Mouse (Mus musculus) forebrain, embryonic 14.5 days (tissue): ENCODE data around the gene C1galt1. TPM values are rescaled to one million over a fixed set of nuclear protein-coding genes. Genes with fewer than 3 reads are reported as not detected.

Source experiments
- ATAC-seq: fragments of 200-750 bp; cut with Nextera tagmentation; 2 replicates; pipeline ENCODE4 v1.8.0; 2017; ENCODE audit warnings: mild to moderate bottlenecking, moderate library complexity
- DNase-seq: peaks from one replicate; pipeline ENCODE4 v3.0.0-alpha.2; 2015; ENCODE audit warnings: low spot score
- H3K27ac ChIP-seq: fragments of 300-500 bp; sonication (generic); 2 replicates; pipeline ENCODE4 v1.5.1; 2014; ENCODE audit warnings: low read depth, mild to moderate bottlenecking, control low read depth, low read length, moderate library complexity
- H3K27me3 ChIP-seq: fragments of 300-500 bp; sonication (generic); replicated peaks from 2 replicates; pipeline ENCODE4 v1.6.1; 2014; ENCODE audit warnings: low read length, control low read depth, mixed read lengths; ENCODE audit not compliant: control insufficient read depth, insufficient read depth
- H3K36me3 ChIP-seq: fragments of 300-500 bp; sonication (generic); 2 replicates; pipeline ENCODE4 v1.6.1; 2014; ENCODE audit warnings: low read length, control low read depth; ENCODE audit not compliant: control insufficient read depth, insufficient read depth
- H3K4me1 ChIP-seq: fragments of 300-500 bp; sonication (generic); 2 replicates; pipeline ENCODE4 v1.6.1; 2014; ENCODE audit warnings: antibody characterized with exemption, low read length, control low read depth; ENCODE audit not compliant: control insufficient read depth, insufficient read depth
- H3K4me2 ChIP-seq: fragments of 300-500 bp; sonication (generic); 2 replicates; pipeline ENCODE4 v1.6.1; 2014; ENCODE audit warnings: mild to moderate bottlenecking, control low read depth, low read length
- H3K4me3 ChIP-seq: fragments of 300-500 bp; sonication (generic); 2 replicates; pipeline ENCODE4 v1.5.1; 2014; ENCODE audit warnings: low read depth, low read length, control low read depth
- H3K9ac ChIP-seq: fragments of 300-500 bp; sonication (generic); 2 replicates; pipeline ENCODE4 v1.6.1; 2014; ENCODE audit warnings: mild to moderate bottlenecking, low read length, control low read depth, moderate library complexity
- H3K9me3 ChIP-seq: fragments of 300-500 bp; sonication (generic); replicated peaks from 2 replicates; pipeline ENCODE4 v1.6.1; 2016; ENCODE audit warnings: low read length, control low read depth, mixed read lengths; ENCODE audit not compliant: control insufficient read depth
- WGBS: fragments of 180-500 bp; shearing (Covaris S2); extraction: QIAGEN DNeasy Blood & Tissue Kit; methylation state at CpG from one replicate; pipeline ENCODE4 v1.1.7; 2014; 5-methylcytosine and 5-hydroxymethylcytosine counted together
- polyA plus RNA-seq: library from polyadenylated mRNA; unstranded; fragments of >200 nt; fragmentation: Nextera tagmentation; extraction: Ambion mirVana; gene quantifications from 2 replicates; pipeline ENCODE4 v1.2.1, GENCODE M21; 2014

C1galt1 gene
- polyA plus RNA-seq, 1 experiment from 2014 or later, result 2.5 TPM

DNA sequence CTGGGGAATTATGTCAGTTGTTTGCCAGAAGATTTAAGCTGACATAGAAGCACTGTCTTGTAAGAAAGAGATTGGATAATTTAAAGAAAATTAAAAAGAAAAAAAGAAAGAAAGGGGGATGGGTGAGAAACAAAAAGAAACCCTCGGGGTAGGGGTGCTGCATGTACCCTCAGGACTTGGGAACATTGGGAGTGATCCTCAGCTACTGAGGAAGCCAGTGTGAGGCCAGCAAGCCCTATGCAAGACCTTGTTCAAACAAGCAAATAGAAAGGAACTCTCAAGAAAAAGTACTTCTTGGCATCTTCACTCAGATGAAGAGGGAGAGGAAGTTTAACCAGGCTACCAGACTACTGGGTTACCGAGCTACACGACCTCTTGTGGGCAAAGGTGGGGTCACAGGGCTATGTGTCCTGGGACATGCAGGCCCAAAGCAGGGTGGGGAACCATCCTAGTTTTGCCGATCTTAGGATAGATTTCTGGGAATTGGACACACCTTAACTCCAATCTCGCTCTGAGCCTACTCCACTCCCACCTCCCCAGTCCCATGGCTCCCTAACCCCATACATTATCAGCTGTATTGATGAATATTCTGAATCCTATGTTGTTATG lies 12.1 kb downstream of the C1galt1 start:
- no peak overlapping the region for H3K4me3 ChIP-seq
- no peak overlapping the region for H3K9ac ChIP-seq
- H3K4me1 ChIP-seq, result no peaks in the 10 kb centered on the region
- H3K9me3 ChIP-seq, result no peaks in the 10 kb centered on the region
- H3K27me3 ChIP-seq, result no peaks in the 10 kb centered on the region
- DNase-seq, result no peak
- no peak for ATAC-seq
- no peak overlapping the region for H3K4me2 ChIP-seq
- no peaks in the 10 kb centered on the region for H3K36me3 ChIP-seq
- WGBS, result 83% methylated on average over 5 of the region's 5 CpGs
- no peak overlapping the region for H3K27ac ChIP-seq

DNA sequence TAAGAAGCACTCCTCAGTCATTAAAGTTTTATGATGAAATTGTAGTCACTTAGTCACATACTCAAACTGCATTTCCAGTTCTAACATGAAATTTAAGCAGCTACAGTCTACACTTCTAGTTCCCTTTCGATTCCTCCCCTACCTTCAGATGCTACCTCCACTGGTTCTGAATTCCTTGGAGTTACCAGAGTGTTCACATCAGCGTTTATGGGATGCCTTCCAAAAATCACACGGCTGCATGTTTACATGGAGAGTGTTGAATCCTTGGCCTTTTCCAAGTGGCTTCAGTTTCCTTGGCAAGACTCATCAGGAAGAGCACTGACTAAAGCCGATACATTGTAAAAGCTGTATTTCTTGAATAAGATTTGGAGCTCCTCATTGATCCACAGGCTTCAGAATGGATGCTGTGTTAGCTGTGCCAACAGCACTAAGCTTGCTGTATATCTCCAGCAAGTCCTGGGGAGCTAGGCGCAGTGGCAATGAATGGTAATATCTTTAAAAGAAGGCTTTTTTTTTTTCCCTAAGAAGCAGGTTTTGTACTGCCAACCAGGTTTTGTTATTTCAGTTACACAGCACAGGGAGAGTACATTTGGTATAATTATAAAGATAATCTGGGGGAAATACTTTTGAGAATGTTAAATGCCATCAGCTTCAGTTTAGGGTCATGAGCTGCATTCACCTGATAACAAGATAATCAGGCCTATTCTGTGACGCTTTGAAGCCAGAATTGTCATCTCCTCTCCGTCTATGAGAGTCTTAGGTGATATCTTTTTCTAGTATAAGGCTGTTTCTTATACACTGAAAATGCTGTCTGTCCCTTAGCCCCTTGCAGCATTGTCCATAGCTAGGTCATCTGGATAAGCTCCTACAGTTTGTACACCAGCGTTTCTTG lies 13.0 kb downstream of the C1galt1 start:
- Histone ChIP-seq H3K36me3 (no peaks in the 10 kb centered on the region), H3K27ac (no peak overlapping the region), H3K4me2 (no peak overlapping the region), H3K9ac (no peak overlapping the region), H3K9me3 (no peaks in the 10 kb centered on the region), H3K27me3 (no peaks in the 10 kb centered on the region), H3K4me3 (no peak overlapping the region), H3K4me1 (no peaks in the 10 kb centered on the region)
- WGBS, result 86% methylated on average over 8 of the region's 8 CpGs
- no peak for DNase-seq
- ATAC-seq, result no peak

DNA sequence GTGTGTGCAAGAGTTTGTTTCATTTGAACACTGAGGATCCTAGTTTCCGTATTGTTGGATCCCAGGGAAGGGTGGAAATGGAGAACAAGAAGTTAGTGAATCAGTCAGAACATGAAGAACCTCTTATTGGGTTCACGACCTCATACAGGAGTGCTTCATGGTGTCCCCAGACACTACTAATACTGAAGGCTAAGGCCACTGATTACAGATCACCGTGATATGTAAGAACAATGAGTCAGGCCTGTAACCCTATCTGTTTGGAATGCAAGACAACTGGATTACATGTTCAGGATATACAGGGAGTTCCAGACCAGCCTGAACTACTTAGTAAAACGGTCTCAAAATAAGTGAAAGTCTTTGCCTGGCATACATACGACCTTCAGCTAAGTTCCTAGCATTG lies 13.9 kb downstream of the C1galt1 start:
- WGBS, result 93% methylated on average over 5 of the region's 5 CpGs
- ATAC-seq, result no peak

DNA sequence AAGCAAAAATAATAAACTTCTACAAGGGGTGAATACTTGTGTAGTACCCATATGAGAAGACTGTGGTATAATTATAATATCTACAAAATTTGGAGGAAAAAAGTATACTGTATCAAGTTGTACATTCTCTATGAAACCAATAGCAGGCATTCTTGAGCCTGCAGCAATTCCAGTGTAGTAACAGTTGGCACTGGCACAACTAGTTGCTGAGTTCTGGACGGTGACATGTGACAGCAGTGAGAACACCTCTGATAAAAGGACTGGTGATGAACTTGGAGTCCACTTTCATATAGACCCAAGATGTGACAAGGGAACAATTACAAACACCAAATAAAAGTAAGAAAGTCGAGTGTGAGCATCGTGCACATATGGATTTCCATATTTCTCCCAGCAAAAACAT lies 14.5 kb downstream of the C1galt1 start:
- DNase-seq (no peak), ATAC-seq (no peak)
- no peak overlapping the region for H3K27ac ChIP-seq
- H3K9me3 ChIP-seq, result no peaks in the 10 kb centered on the region
- no peaks in the 10 kb centered on the region for H3K36me3 ChIP-seq
- no peak overlapping the region for H3K4me3 ChIP-seq
- H3K9ac ChIP-seq, result no peak overlapping the region
- 92% methylated on average over 3 of the region's 3 CpGs for WGBS
- no peaks in the 10 kb centered on the region for H3K27me3 ChIP-seq
- no peaks in the 10 kb centered on the region for H3K4me1 ChIP-seq
- H3K4me2 ChIP-seq, result no peak overlapping the region

More for the DNA sequence above, 13.9 kb downstream of the C1galt1 start:
- Histone ChIP-seq H3K4me3 (no peak overlapping the region), H3K27me3 (no peaks in the 10 kb centered on the region), H3K9me3 (no peaks in the 10 kb centered on the region), H3K36me3 (no peaks in the 10 kb centered on the region), H3K27ac (no peak overlapping the region), H3K9ac (no peak overlapping the region), H3K4me1 (no peaks in the 10 kb centered on the region), H3K4me2 (no peak overlapping the region)
- DNase-seq, result no peak

DNA sequence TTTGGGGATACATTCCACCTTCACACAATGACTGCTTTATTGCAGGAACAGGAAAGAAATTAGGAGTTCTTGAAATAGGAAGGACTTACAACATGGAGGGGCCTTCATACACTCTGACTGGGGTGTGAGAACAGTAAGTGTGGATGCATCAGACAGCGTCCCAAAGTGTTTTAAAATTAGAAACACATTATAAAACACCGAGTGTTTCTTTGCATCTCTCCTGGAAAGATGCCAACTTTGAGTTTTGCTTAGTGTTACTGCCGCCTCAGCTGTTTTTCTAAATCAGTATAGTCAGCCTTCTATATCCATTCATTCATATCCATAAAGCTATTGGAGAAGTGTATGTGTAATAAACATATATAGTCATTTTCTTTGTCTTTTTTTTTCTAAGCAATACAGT lies 16.4 kb downstream of the C1galt1 start:
- DNase-seq (peak; percentile 57), ATAC-seq (peak; percentile 55; the same call in 1 of the 2 replicates)
- no peaks in the 10 kb centered on the region for H3K4me1 ChIP-seq
- H3K27ac ChIP-seq, result no peak overlapping the region
- H3K4me2 ChIP-seq, result no peak overlapping the region
- H3K9me3 ChIP-seq, result no peaks in the 10 kb centered on the region
- H3K9ac ChIP-seq, result no peak overlapping the region
- WGBS, result 46% methylated on average over 3 of the region's 3 CpGs
- no peaks in the 10 kb centered on the region for H3K27me3 ChIP-seq
- H3K4me3 ChIP-seq, result no peak overlapping the region
- H3K36me3 ChIP-seq, result no peaks in the 10 kb centered on the region

DNA sequence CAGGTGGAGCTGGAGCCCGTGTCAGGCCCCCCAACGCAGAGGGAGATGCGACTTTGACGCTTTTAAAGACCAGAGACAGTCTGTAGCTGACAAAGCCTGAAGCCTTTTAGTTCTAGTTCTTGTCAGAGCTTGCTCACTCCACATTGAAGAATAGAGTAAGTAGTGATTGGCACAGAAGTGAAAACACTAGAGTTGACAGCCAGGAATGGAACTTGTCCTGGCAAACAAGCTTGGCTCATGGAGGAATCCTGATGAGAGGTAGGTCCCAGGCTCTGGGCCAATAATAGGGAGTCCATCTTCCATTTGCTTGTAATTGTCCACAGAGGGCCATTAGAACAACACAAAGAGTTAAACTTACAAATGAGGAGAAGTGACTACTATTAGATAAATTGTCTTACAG lies 18.7 kb downstream of the C1galt1 start:
- no peaks in the 10 kb centered on the region for H3K27me3 ChIP-seq
- no peaks in the 10 kb centered on the region for H3K36me3 ChIP-seq
- ATAC-seq, result no peak
- no peak overlapping the region for H3K27ac ChIP-seq
- DNase-seq, result no peak
- H3K4me2 ChIP-seq, result no peak overlapping the region
- no peak overlapping the region for H3K4me3 ChIP-seq
- no peaks in the 10 kb centered on the region for H3K4me1 ChIP-seq
- H3K9me3 ChIP-seq, result no peaks in the 10 kb centered on the region
- H3K9ac ChIP-seq, result no peak overlapping the region
- WGBS, result 85% methylated on average over 4 of the region's 4 CpGs

DNA sequence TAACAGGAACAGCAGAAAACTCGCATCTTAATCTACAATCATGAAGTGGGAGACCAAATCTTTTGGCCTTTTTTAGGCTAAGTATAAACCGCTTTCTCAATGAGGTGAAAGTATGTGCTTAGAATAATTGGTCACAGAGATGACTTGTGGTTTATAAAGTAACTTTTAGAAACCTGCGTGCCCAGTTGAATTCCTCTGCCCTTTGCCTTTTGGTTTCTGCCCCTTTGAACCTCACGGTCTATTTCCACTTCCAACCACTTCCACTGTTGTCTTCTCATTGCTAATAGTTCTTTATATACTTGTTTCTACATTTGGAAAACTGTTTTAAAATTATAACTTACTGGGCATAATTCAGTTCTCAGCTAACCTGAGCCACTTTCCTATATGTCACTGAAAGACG lies 32.2 kb downstream of the C1galt1 start:
- H3K27me3 ChIP-seq, result no peaks in the 10 kb centered on the region
- H3K9me3 ChIP-seq, result no peaks in the 10 kb centered on the region
- DNase-seq (no peak), ATAC-seq (no peak)
- no peaks in the 10 kb centered on the region for H3K36me3 ChIP-seq
- no peak overlapping the region for H3K4me3 ChIP-seq
- 96% methylated on average over 5 of the region's 5 CpGs for WGBS
- H3K4me1 ChIP-seq, result no peaks in the 10 kb centered on the region
- no peak overlapping the region for H3K9ac ChIP-seq
- H3K4me2 ChIP-seq, result no peak overlapping the region
- no peak overlapping the region for H3K27ac ChIP-seq

DNA sequence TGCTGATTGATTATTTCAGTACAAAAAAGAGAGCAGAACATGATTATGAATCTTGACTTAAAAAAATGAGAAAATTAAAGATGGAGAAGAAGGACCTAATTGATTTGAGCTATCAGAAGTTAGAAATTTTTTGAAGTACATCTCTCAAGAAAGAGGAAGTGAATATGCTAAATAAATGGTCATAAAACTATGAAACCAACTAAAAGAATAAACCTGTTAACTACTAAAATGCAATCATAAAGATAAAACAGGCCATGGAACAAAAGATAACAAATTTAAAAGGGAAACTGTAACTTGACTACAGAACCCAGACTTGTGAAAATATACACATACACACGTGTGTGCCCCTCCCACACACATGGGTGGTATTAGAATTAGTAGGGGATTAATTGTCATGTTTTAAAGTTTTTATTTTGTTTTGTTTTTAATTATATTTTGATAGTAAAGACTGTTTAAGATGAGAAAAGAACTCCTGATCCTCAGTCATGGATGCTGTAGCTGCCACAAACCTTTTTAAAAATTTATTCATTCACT lies 37.0 kb downstream of the C1galt1 start:
- DNase-seq (no peak), ATAC-seq (no peak)
- Histone ChIP-seq H3K4me1 (no peaks in the 10 kb centered on the region), H3K27ac (no peak overlapping the region), H3K9ac (no peak overlapping the region), H3K9me3 (no peaks in the 10 kb centered on the region), H3K4me2 (no peak overlapping the region), H3K36me3 (no peaks in the 10 kb centered on the region), H3K27me3 (no peaks in the 10 kb centered on the region), H3K4me3 (no peak overlapping the region)
- 79% methylated on average over 1 of the region's 1 CpGs for WGBS

DNA sequence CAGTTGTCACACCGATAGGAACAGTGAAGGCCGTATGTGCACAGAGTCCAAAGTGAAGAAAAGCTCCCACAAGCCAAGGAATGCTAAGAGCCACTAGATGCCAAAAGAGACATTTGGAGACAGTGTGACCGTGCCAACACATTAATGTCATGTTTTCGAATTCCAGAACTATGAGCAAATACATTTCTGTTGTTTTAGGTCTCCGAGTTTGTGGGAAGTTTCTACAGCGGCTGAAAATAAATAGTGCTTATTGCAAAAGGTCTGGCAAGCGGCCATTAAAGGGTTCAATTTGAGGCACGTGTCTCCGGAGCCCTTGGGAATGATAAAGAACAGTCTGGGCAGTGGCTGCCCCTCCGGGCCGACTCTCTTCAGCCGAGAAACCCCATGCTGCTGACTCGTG lies 37.9 kb downstream of the C1galt1 start:
- 81% methylated on average over 13 of the region's 13 CpGs for WGBS

More for the DNA sequence above, 37.9 kb downstream of the C1galt1 start:
- Histone ChIP-seq H3K9me3 (no peaks in the 10 kb centered on the region), H3K4me2 (no peak overlapping the region), H3K4me1 (no peaks in the 10 kb centered on the region), H3K27ac (no peak overlapping the region), H3K36me3 (no peaks in the 10 kb centered on the region), H3K9ac (no peak overlapping the region), H3K4me3 (no peak overlapping the region), H3K27me3 (no peaks in the 10 kb centered on the region)
- DNase-seq (peak; percentile 17), ATAC-seq (0 out of 2 replicates have a peak, but pooled peaks have one; percentile 20)
